Mouse (Mus musculus) heart, postnatal 14 days (tissue): ENCODE measurements around the gene Lnx2. TPM values are rescaled to one million over a fixed set of nuclear protein-coding genes. Genes with fewer than 3 reads are reported as not detected.

ENCODE experiments used
- DNase-seq, 2 experiments: peaks; one replicate each; pipeline ENCODE4 v3.0.0; 2021 to 2022
- intact Hi-C: fragments of 180-260 bp; cut with DNase I; formaldehyde crosslinking; loops from one replicate; pipeline ENCODE4 v1.15.1; 2025
- long read RNA-seq, 2 experiments: library from polyadenylated mRNA; stranded (forward); transcript quantifications; one replicate each; pipeline ENCODE4 v2.0.0; 2021
- total RNA-seq, 2 experiments: library from RNA; stranded (reverse); gene quantifications; 2 replicates each; pipeline ENCODE4 v1.2.3; 2021

Lnx2 gene
- total RNA-seq, result 10 to 100 TPM; 15.7 to 16.5 TPM
- long read RNA-seq, experiment 1, full-length matches to known transcripts, result 14 of 29 reads
- long read RNA-seq, experiment 1, partial matches to known transcripts, result 5 of 29 reads
- long read RNA-seq, experiment 1, other reads (novel, unspliced or antisense), result 10 of 29 reads
- long read RNA-seq, experiment 2, full-length matches to known transcripts, result 21 of 33 reads
- long read RNA-seq, experiment 2, partial matches to known transcripts, result 11 of 33 reads
- long read RNA-seq, experiment 2, other reads (novel, unspliced or antisense), result 1 of 33 reads

- intact Hi-C loops, result loop anchor here (5.0 kb wide), 1 partner anchor 94 kb away; no protein-coding TSS in a partner anchor
- peak; percentile 98 for DNase-seq
Observed at GRCm38 (mm10) chr5:147076026-147076798, at the start of gene Lnx2. Gene Lnx2, minus strand, starts transcription at chr5:147076586.

- intact Hi-C loops, result no loop called here
- no peak for DNase-seq
Observed at GRCm38 (mm10) chr5:147125542-147126185, 49.3 kb upstream of the Lnx2 start.

- DNase-seq, result no peak
- intact Hi-C loops, result no loop called here
Observed at GRCm38 (mm10) chr5:147124794-147125193, 48.4 kb upstream of the Lnx2 start.

DNA sequence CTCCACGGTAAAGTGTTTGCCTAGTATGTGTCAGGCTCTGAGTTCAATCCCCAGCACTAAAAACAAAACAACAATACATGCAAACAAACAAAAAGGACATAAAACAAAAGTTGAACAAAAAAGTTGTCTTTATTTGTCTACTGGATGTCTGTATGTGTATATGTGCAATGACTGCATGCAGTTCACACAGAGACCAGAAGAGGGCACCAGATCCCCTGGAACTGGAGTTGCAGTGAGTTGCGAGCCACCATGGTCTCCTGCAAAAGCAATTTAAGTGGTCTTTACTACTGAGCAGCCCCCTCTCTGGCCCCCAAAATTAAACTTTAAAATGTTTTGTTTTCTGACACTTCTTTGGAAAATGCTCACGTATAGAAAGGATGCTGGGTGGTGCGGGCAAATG is 44.8 kb upstream of the Lnx2 start:
- intact Hi-C loops, result no loop called here
- DNase-seq, result no peak

DNA sequence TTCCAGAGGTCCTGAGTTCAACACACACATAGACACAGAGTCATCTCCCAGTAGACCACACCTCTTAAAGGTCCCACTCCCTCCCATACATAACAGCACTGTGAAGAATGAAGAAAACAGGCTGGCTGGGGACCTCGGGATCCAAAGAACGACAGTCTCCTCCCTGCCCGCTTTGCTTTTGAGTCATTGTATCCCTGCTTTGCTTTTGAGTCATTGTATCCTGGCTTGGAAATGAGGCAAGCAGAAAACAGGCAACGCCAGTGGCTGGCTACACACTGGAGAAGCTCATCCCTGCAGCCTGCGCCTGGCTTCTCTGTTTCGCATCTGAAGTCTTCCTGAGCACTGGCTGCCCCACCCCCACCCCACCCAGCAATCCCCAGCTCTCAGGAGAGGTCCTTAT is 40.6 kb upstream of the Lnx2 start:
- intact Hi-C loops, result loop anchor here (5.0 kb wide), 1 partner anchor 135 kb away; no protein-coding TSS in a partner anchor
- DNase-seq, result no peak

- DNase-seq, result no peak
- intact Hi-C loops, result loop anchor here (5.0 kb wide), 1 partner anchor 133 kb away; no protein-coding TSS in a partner anchor
Observed at GRCm38 (mm10) chr5:147115631-147116030, 39.2 kb upstream of the Lnx2 start.

- intact Hi-C loops, result loop anchor here (5.0 kb wide), 1 partner anchor 132 kb away; no protein-coding TSS in a partner anchor
- DNase-seq, result no peak
Observed at GRCm38 (mm10) chr5:147114738-147115137, 38.4 kb upstream of the Lnx2 start.

GRCm38 (mm10) chr5:147108861-147109591 is 32.6 kb upstream of the Lnx2 start:
- DNase-seq, result no peak
- intact Hi-C loops, result no loop called here

DNA sequence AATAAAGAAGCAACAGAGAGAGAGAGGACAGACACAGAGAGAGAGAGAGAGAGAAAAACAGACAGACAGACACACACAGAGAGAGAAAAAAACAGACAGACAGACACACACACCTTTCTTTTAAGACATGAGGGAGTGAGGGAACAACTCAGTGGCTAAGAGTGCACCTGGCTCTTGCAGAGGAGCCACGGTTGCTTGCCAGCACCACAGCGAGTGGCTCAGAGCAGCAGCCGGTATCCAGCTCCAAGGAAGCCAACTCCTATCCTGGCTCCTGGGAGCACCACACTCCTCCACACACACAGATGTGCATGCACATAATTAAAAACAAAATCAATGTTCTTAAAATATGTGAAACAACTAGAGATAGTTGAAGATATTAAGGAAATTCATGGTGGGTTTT is 30.9 kb upstream of the Lnx2 start:
- no peak for DNase-seq
- intact Hi-C loops, result no loop called here

DNA sequence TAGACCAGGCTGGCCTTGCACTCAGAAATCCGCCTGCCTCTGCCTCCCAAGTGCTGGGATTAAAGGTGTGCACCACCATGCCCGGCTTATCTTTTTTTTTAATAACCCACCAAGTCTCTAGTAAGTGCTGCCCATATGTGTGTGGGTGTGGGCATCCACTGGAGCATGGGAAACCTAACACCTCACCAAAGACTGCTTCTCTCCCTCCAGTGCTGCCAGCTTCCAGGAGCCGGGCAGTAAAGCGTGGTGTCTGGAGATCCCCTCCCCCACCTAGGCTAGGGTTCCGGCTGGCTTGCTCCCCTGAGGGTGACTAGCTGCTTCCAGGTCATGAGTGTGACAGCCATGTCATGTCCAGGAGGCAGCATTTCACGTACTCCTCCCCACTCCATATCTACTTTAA is 25.9 kb upstream of the Lnx2 start:
- no peak for DNase-seq
- intact Hi-C loops, result no loop called here

- intact Hi-C loops, result no loop called here
- no peak for DNase-seq
Observed at GRCm38 (mm10) chr5:147100180-147100579, 23.8 kb upstream of the Lnx2 start.

DNA sequence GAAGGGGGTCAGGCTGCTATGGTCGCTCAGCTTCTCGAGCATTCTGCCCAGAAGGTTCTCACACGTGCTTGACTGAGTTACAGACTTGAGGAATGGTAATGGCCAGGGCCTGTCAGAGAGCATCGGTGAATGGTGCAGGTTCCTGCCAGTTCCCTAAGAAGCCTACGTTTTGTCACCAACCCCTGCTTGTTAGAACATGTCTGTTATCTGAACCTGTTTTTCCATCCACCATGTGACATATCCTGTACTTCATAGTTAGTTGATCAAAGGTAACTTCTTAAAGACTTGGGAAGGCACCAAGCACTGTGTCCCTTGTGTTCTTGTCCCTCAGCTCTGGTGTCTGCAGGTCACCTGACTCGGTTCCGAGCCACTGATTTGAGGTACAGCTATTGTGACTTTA is 22.3 kb upstream of the Lnx2 start:
- intact Hi-C loops, result no loop called here
- DNase-seq, result no peak

GRCm38 (mm10) chr5:147096586-147096985 is 20.2 kb upstream of the Lnx2 start:
- DNase-seq, result no peak
- intact Hi-C loops, result no loop called here

GRCm38 (mm10) chr5:147094296-147094695 is 17.9 kb upstream of the Lnx2 start:
- DNase-seq, result no peak
- intact Hi-C loops, result no loop called here

DNA sequence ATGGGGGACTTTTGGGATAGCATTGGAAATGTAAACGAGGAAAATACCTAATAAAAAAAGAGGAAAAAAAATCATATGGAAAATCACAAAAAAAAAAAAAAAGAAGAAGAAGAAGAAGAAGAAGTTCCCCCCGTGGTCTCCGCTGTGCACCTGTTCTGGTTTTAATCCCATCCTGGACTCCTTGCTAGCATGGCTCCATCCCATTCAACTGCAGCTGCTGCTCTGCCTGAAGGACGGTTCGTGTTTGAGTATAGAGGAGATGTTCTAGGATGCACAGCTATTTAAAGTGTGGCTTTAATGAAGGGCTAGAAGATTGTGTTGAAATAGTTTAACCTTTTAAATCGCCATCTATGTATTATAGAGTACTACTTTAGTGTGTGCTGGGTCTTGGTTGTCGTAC is 16.1 kb upstream of the Lnx2 start:
- no peak for DNase-seq
- intact Hi-C loops, result no loop called here

GRCm38 (mm10) chr5:147090256-147090963 is 14.0 kb upstream of the Lnx2 start:
- intact Hi-C loops, result no loop called here
- DNase-seq, result peak in 1 of 2 experiments; percentile 14

DNA sequence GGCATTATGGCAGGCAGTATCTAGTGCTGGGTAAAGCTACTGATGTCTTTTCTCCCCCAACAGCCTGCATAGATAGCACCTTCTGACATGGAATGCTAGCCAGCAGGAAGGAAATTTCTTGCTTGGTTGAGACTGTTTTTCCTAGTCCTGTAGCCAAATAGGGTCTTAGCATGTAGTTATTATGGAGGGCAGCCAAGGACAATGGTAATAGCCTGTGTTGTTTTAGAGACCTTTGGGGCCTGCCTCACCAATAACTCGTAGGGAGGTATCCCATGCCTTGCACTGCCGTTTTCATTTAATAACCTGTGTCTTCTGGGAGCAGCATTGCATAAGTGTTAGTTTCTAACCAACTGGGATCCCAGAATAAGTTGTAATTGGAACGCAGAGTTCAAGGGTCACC is 13.4 kb upstream of the Lnx2 start:
- intact Hi-C loops, result no loop called here
- no peak for DNase-seq

- intact Hi-C loops, result no loop called here
Observed at GRCm38 (mm10) chr5:147086816-147087215, 10.4 kb upstream of the Lnx2 start.

GRCm38 (mm10) chr5:147085201-147085894 is 9.0 kb upstream of the Lnx2 start:
- peak in 1 of 2 experiments; percentile 34 for DNase-seq
- intact Hi-C loops, result no loop called here

More at GRCm38 (mm10) chr5:147086816-147087215, 10.4 kb upstream of the Lnx2 start:
- DNase-seq, result no peak
